Mouse (Mus musculus) heart, postnatal 36 days (tissue): ENCODE measurements around the gene Cfap73. TPM values are rescaled to one million over a fixed set of nuclear protein-coding genes. Genes with fewer than 3 reads are reported as not detected.

ENCODE experiments used
- DNase-seq, 2 experiments: peaks; one replicate each; pipeline ENCODE4 v3.0.0; 2021 to 2022
- intact Hi-C: fragments of 180-260 bp; cut with DNase I; formaldehyde crosslinking; loops from one replicate; pipeline ENCODE4 v1.15.1; 2025
- total RNA-seq, 2 experiments: library from RNA; stranded (reverse); gene quantifications; 2 replicates each; pipeline ENCODE4 v1.2.3; 2021

Cfap73 gene
- total RNA-seq, 2 experiments from 2014 or later, result not detected

GRCm38 (mm10) chr5:120588569-120589094 is 45.4 kb downstream of the Cfap73 start, which contains the start of the genes Tpcn1 and Iqcd:
Gene Tpcn1, minus strand, starts transcription at chr5:120588673.
Gene Iqcd, plus strand, starts transcription at chr5:120589016.
- DNase-seq, result peak; percentile 98
- intact Hi-C loops, result loop anchor here (2.0 kb wide), 1 partner anchor 78 kb away; the partner anchor contains the start of gene Slc8b1

GRCm38 (mm10) chr5:120587940-120588568 is 46.0 kb downstream of the Cfap73 start:
- DNase-seq, result no peak
- intact Hi-C loops, result loop anchor here (2.0 kb wide), 2 partner anchors 19 to 77 kb away; partner anchors contain the start of gene Slc8b1

DNA sequence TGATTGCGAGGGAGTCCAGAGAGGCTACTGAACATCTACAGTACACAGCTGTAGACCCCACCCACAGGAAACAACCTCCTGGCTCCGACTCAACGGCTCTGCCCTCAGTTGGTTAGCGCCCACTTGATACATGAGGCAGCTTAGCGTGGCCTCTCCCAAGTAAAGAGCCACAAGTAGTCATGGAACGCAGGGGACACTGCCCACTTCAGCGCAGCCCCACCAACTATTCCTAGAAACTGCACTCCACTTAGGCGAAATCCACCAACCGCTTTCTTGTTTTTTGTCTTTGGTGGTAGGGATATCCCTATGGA is 46.5 kb downstream of the Cfap73 start:
- peak in 1 of 2 experiments; percentile 60 for DNase-seq
- intact Hi-C loops, result loop anchor here (2.0 kb wide), 1 partner anchor 19 kb away; no protein-coding TSS in a partner anchor

GRCm38 (mm10) chr5:120586741-120587615 is 47.1 kb downstream of the Cfap73 start:
- peak in 1 of 2 experiments; percentile 45 for DNase-seq
- intact Hi-C loops, result loop anchor here (2.0 kb wide), 1 partner anchor 18 kb away; no protein-coding TSS in a partner anchor

DNA sequence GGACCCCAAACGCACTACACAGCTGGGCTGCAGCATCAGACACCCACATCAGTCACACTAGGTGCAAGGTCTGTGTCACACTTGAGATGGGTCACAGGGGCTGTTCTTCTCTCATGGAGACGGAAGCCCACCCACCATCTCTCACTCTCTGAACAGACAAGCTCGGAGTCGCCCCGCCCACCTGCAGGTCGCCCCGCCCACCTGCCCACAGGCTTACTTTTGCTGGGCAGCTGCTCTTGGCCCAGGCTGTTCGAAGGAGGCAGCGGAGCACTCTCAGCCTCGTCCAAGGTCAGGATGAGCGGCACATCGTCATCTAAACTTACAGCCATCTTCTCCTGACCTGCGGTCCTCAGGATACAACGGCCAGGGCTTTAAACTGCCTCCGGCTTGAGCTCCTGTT is 49.1 kb downstream of the Cfap73 start:
- no peak for DNase-seq
- intact Hi-C loops, result no loop called here

DNA sequence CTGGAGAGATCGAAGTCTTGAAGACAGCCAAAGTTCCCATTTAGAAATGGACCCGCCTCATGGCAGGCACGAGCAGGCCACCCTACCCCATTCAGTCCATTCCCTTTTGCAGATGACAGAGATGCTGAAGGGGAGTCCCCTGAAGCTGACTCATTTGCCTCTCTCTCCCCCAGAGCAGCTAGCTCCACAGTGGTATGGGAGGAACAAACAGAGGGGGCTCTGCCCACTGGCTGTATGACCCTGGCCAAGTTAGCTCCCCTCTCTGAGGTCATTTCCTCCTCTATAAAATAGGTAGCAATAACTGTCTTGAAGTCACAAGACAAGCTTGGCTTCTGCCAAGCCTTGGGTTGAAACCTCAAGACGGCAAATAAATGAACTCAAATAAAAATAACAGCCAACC is 50.5 kb downstream of the Cfap73 start:
- intact Hi-C loops, result no loop called here
- DNase-seq, result no peak

DNA sequence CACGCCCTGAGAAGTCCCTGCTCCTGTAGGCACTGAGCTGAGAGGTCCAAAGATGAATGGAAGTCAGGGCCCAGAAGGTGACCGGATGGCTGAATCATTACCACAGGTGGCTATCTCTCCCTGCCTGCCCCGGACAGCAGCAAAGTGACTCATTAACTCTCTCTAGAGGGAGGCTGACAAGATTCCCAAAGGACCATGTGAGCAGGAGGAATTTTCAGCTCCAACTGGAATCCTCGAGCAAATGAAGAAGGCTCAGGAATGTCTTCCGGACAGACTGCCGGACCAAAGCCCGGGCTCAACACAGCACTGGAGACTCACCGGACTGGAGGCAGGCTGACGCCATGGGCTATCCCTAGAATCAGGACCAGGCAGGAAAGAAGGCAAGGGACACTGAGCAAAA is 52.0 kb downstream of the Cfap73 start:
- intact Hi-C loops, result no loop called here
- DNase-seq, result no peak

DNA sequence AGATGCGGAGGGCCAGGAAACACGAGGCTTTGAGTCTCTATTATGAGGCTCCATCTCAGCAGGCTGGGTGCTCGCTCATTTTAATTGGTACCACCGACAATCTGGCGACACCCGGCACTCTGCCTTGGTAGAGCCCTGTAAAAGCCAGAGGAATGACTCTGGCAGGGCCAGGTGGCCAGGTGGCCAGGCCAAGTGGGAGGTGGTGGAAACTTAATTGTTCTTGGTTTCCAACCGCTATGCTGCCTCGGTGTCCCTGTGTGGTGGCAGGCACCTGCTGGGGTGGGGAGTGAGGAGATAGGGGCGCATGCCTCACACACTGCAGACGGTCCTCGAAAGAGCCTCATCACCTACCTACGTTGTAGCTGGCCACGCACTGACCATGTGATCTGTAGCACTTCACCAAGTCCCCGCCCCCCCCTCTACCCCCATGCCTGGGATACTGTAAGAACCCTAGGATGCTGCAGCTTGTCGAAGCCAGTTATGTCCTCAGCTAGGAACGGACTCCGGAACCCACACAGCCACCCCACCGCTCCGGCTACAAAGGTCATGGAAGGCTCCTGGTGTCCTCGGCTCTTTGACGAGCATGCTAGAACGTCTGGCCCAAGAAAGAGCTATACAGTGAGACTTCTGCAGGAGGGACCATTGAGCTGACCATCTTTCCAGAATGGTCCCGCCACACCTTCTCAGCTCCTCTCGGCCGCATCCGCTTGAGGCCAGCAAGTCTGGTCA is 54.0 kb downstream of the Cfap73 start:
- intact Hi-C loops, result no loop called here

GRCm38 (mm10) chr5:120579211-120579897 is 54.7 kb downstream of the Cfap73 start:
- DNase-seq, result peak in 1 of 2 experiments; percentile 61
- intact Hi-C loops, result no loop called here

More for the DNA sequence above, 54.0 kb downstream of the Cfap73 start:
- DNase-seq, result no peak

GRCm38 (mm10) chr5:120578504-120579081 is 55.4 kb downstream of the Cfap73 start:
- intact Hi-C loops, result no loop called here
- peak; percentile 69 to 75 for DNase-seq

Other genes with a start within 250 kb of the Cfap73 start
- gene Lhx5, start 202.5 kb downstream of the Cfap73 start, total RNA-seq, result not detected
- 1 to 10 TPM; 8.3 to 9.1 TPM for gene Sdsl, start 161.4 kb downstream of the Cfap73 start, total RNA-seq
- 1 to 10 TPM; 1.2 to 2.2 TPM for gene Sds, start 157.7 kb downstream of the Cfap73 start, total RNA-seq
- 10 to 100 TPM; 37.3 to 49.8 TPM for gene Plbd2, start 130.6 kb downstream of the Cfap73 start, total RNA-seq
- gene Slc8b1, start 123.1 kb downstream of the Cfap73 start, total RNA-seq, result 10 to 100 TPM; 12.5 to 13.9 TPM
- gene Tpcn1, start 45.6 kb downstream of the Cfap73 start, total RNA-seq, result 10 to 100 TPM; 32.5 to 36.0 TPM
- not detected for gene Iqcd, start 45.2 kb downstream of the Cfap73 start, total RNA-seq
- gene Rita1, start 21.6 kb downstream of the Cfap73 start, total RNA-seq, result 10 to 100 TPM; 15.0 to 17.1 TPM
- gene Ddx54, start 21.5 kb downstream of the Cfap73 start, total RNA-seq, result 10 to 100 TPM; 22.2 to 24.3 TPM
- gene Rasal1, start 14.6 kb upstream of the Cfap73 start, total RNA-seq, result not detected
- gene Dtx1, start 77.7 kb upstream of the Cfap73 start, total RNA-seq, result 1 to 10 TPM; 1.8 to 1.9 TPM
- 1 to 10 TPM in 1 of 2 experiments, under 1 TPM in 1; 0.80 to 2.4 TPM for gene Oas2, start 115.6 kb upstream of the Cfap73 start, total RNA-seq
- gene Oas3, start 143.4 kb upstream of the Cfap73 start, total RNA-seq, result under 1 TPM in 1 of 2 experiments, not detected in 1; 0.51 TPM
- not detected for gene Oas1e, start 161.3 kb upstream of the Cfap73 start, total RNA-seq
- gene Oas1c, start 178.3 kb upstream of the Cfap73 start, total RNA-seq, result under 1 TPM; 0.62 to 0.89 TPM
- gene Oas1f, start 213.1 kb upstream of the Cfap73 start, total RNA-seq, result not detected
- not detected for gene Oas1h, start 227.2 kb upstream of the Cfap73 start, total RNA-seq